Mouse (Mus musculus) heart, adult 2 months (tissue): ENCODE measurements around the gene Shisa7. TPM values are rescaled to one million over a fixed set of nuclear protein-coding genes. Genes with fewer than 3 reads are reported as not detected.
"Not testable (repeated sequence)": the region's sequence is repeated elsewhere in the genome, so short reads cannot be mapped to it uniquely, and the experiment has no call there.

Experiments used
- DNase-seq, 2 experiments: peaks; one replicate each; pipeline ENCODE4 v3.0.0; 2021
- H3K27ac ChIP-seq: fragments of 200-600 bp; 2 replicates; pipeline ENCODE4 v1.8.1; 2022
- H3K27me3 ChIP-seq: fragments of 200-500 bp; 2 replicates; pipeline ENCODE4 v1.6.1; 2012; ENCODE audit warnings: mild to moderate bottlenecking, low read length, inconsistent platforms, mixed read lengths; ENCODE audit not compliant: control insufficient read depth, insufficient read depth
- H3K36me3 ChIP-seq: fragments of 200-500 bp; 2 replicates; pipeline ENCODE4 v1.6.1; 2012; ENCODE audit warnings: low read length, inconsistent platforms; ENCODE audit not compliant: control insufficient read depth, insufficient read depth
- H3K4me1 ChIP-seq: fragments of 200-500 bp; 2 replicates; pipeline ENCODE4 v1.6.1; 2011; ENCODE audit warnings: low read length; ENCODE audit not compliant: control insufficient read depth, insufficient read depth
- H3K4me3 ChIP-seq: fragments of 200-600 bp; 2 replicates; pipeline ENCODE4 v1.8.1; 2022
- H3K79me2 ChIP-seq: fragments of 200-500 bp; replicated peaks from 2 replicates; pipeline ENCODE4 v1.6.1; 2012; ENCODE audit warnings: mild to moderate bottlenecking, inconsistent platforms, low read length, moderate library complexity, mixed read lengths; ENCODE audit not compliant: control insufficient read depth, insufficient read depth
- H3K9ac ChIP-seq: fragments of 200-500 bp; 2 replicates; pipeline ENCODE4 v1.6.1; 2012; ENCODE audit warnings: low read depth, mild to moderate bottlenecking, control low read depth, inconsistent platforms, low read length, mixed read lengths
- CTCF ChIP-seq: fragments of 200-600 bp; IDR thresholded peaks from 2 replicates; pipeline ENCODE4 v1.8.1; 2022; ENCODE audit warnings: antibody characterized with exemption, mild to moderate bottlenecking, moderate library complexity
- EP300 ChIP-seq: fragments of 200-500 bp; IDR thresholded peaks from 2 replicates; pipeline ENCODE4 v1.6.1; 2011; ENCODE audit warnings: low read depth, low read length, control low read depth; ENCODE audit not compliant: insufficient read depth
- POLR2A ChIP-seq: fragments of 200-500 bp; IDR thresholded peaks from 2 replicates; pipeline ENCODE4 v1.6.1; 2011; ENCODE audit warnings: mild to moderate bottlenecking, low read depth, low read length, control low read depth; ENCODE audit not compliant: insufficient read depth
- WGBS: fragments of 180-500 bp; shearing (Covaris S2); methylation state at CpG from one replicate; pipeline ENCODE4 v1.1.7; 2018; 5-methylcytosine and 5-hydroxymethylcytosine counted together
- intact Hi-C: fragments of 180-260 bp; cut with DNase I; formaldehyde crosslinking; loops from one replicate; pipeline ENCODE4 v1.15.1; 2025
- long read RNA-seq: library from polyadenylated mRNA; stranded (forward); transcript quantifications from one replicate; pipeline ENCODE4 v2.0.0, GENCODE M21; 2021
- polyA plus RNA-seq: library from polyadenylated mRNA; depleted of rRNA; stranded (reverse); fragments of >200 nt; gene quantifications from 2 replicates; pipeline ENCODE4 v1.2.3, GENCODE M21; 2012; rRNA removed
- total RNA-seq, 2 experiments: library from RNA; stranded (reverse); gene quantifications; 2 replicates each; pipeline ENCODE4 v1.2.3; 2021

Gene Shisa7
- total RNA-seq (under 1 TPM in 1 of 2 experiments, not detected in 1; 0.07 TPM), polyA plus RNA-seq (0.09 and 0.12 TPM in 2 replicates)
- long read RNA-seq, result 0 reads

- DNase-seq, result no peak
- TF ChIP-seq EP300 (no peak), POLR2A (no peak), CTCF (no peak)
- H3K79me2 ChIP-seq, result no peaks in the 10 kb centered on the region
- intact Hi-C loops, result no loop called here
- H3K27me3 ChIP-seq, result peaks cover 12% of the 10 kb centered on the region
- WGBS, result 3% methylated on average over 40 of the region's 41 CpGs
- H3K9ac ChIP-seq, result no peak within 1 kb of the TSS
- H3K4me3 ChIP-seq, result no peak within 1 kb of the TSS
- H3K36me3 ChIP-seq, result no peaks in the 10 kb centered on the region
- H3K27ac ChIP-seq, result no peak within 1 kb of the TSS
- no peaks in the 10 kb centered on the region for H3K4me1 ChIP-seq
Measured at GRCm38 (mm10) chr7:4844245-4844916, at the start of gene Shisa7. Gene Shisa7 (minus strand): TSS chr7:4844696.

DNA sequence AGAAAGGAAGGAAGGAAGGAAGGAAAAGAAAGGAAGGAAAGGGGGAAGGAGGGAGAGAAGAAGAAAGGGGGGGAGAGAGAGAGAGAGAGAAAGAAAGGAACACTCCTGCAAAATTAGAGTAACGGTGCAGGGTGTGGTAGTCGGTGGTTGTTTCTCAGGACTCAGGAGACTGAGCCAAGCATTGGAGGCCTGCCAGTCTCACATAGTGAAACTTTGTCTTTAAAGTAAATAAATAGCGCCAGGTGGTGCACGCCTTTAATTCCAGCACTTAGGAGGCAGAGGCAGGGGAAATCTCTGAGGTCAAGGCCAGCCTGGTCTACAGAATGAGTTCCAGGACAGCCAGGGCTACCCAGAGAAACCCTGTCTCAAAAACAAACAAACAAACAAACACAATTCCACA lies 42.2 kb upstream of the Shisa7 start:
- WGBS, result 23% methylated on average over 4 of the region's 4 CpGs
- Histone ChIP-seq H3K36me3 (no peaks in the 10 kb centered on the region), H3K79me2 (no peaks in the 10 kb centered on the region), H3K27me3 (no peaks in the 10 kb centered on the region), H3K9ac (no peak overlapping the region), H3K4me3 (no peak overlapping the region), H3K4me1 (no peaks in the 10 kb centered on the region; the same call in 1 of the 2 replicates), H3K27ac (no peak overlapping the region)
- DNase-seq, result peak in 1 of 2 experiments; percentile 26
- intact Hi-C loops, result no loop called here
- TF ChIP-seq POLR2A (no peak), EP300 (no peak), CTCF (no peak)

DNA sequence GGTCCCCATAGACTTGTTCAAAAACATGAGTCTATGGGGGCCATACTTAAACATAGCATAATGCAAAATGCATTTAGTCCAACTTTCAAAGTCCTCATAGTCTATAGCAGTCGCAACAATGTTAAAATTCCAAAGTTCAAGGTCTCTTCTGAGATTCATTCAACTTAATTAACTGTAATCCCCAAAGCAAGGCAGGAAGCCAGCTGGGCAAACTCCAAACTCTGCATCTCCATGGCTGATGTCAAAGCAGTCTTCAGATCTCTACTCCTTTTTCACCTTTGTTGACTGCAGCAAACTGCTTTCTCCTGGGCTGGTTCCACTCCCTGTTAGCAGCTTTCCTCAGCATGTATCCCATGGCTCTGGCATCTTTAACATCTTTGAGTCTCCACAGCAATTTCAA lies 34.5 kb upstream of the Shisa7 start:
- not testable (repeated sequence) for DNase-seq, H3K79me2 ChIP-seq, H3K27ac ChIP-seq, H3K4me3 ChIP-seq, H3K9ac ChIP-seq, H3K27me3 ChIP-seq, H3K36me3 ChIP-seq, H3K4me1 ChIP-seq
- intact Hi-C loops, result loop anchor here (5.0 kb wide), 1 partner anchor 142 kb away; no protein-coding TSS in a partner anchor
- 86% methylated on average over 1 of the region's 1 CpGs for WGBS

GRCm38 (mm10) chr7:4878186-4878585 lies 33.7 kb upstream of the Shisa7 start:
- Histone ChIP-seq H3K4me3 (no peak overlapping the region; the same call in 1 of the 2 replicates), H3K79me2 (no peaks in the 10 kb centered on the region), H3K27me3 (no peaks in the 10 kb centered on the region), H3K9ac (no peak overlapping the region), H3K4me1 (peaks cover 1% of the 10 kb centered on the region; the same call in 1 of the 2 replicates), H3K36me3 (no peaks in the 10 kb centered on the region), H3K27ac (no peak overlapping the region)
- intact Hi-C loops, result loop anchor here (5.0 kb wide), 1 partner anchor 141 kb away; no protein-coding TSS in a partner anchor
- no peak for TF ChIP-seq EP300
- TF ChIP-seq CTCF, result peak; percentile 58
- no peak for DNase-seq

DNA sequence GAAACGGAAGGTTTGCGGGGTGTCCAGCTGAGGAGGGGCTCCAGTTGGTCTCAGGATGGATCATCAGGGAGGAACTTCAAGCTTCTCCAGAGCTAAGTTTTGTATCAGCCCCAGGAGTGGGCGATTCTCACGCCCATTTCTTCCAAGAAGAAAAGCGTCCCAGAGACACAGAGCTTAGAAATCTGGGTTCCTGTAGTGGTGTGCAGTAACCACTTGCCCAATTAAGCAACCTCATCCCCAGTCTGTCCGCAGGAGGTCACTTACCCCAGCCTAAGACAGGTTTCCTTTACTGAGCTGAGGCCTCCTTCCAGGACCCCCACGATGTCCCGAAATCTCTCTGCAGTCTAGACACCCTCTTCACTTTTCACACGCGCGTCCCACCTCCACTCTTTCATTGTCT lies 32.7 kb upstream of the Shisa7 start:
- Histone ChIP-seq H3K9ac (peak overlapping the region; percentile 65), H3K36me3 (no peaks in the 10 kb centered on the region), H3K27me3 (no peaks in the 10 kb centered on the region), H3K79me2 (no peaks in the 10 kb centered on the region), H3K4me3 (peak overlapping the region; percentile 79), H3K4me1 (peaks cover 1% of the 10 kb centered on the region; the same call in 1 of the 2 replicates), H3K27ac (peak overlapping the region; percentile 91)
- no peak for DNase-seq
- intact Hi-C loops, result loop anchor here (2.0 to 5.0 kb wide), 2 partner anchors 62 to 140 kb away; no protein-coding TSS in a partner anchor
- WGBS, result 5% methylated on average over 11 of the region's 11 CpGs
- no peak for TF ChIP-seq CTCF

GRCm38 (mm10) chr7:4876753-4877221 lies 32.3 kb upstream of the Shisa7 start, which contains the start of gene Isoc2a:
Gene Isoc2a (plus strand): TSS chr7:4877153.
- H3K79me2 ChIP-seq, result no peaks in the 10 kb centered on the region
- peak within 1 kb of the TSS; percentile 65 for H3K9ac ChIP-seq
- peak within 1 kb of the TSS; percentile 79 for H3K4me3 ChIP-seq
- TF ChIP-seq POLR2A, result peak; percentile 99
- TF ChIP-seq CTCF, result no peak
- TF ChIP-seq EP300, result peak; percentile 97
- H3K4me1 ChIP-seq, result peaks cover 1% of the 10 kb centered on the region; the same call in 1 of the 2 replicates
- H3K36me3 ChIP-seq, result no peaks in the 10 kb centered on the region
- 1% methylated on average over 22 of the region's 22 CpGs for WGBS
- peak within 1 kb of the TSS; percentile 91 for H3K27ac ChIP-seq
- DNase-seq, result peak; percentile 86 to 92
- intact Hi-C loops, result loop anchor here (2.0 to 5.0 kb wide), 2 partner anchors 62 to 139 kb away; no protein-coding TSS in a partner anchor
- H3K27me3 ChIP-seq, result no peaks in the 10 kb centered on the region
